In genomic region chr5:137518436-137518835, GRCm38 (mm10) we compare ENCODE assay signal across 8 mouse cellular contexts. TPM values are rescaled to one million over a fixed set of nuclear protein-coding genes. Genes with fewer than 3 reads are reported as not detected.
A peak's percentile ranks its signal among the peaks of the same experiment; 100 is the strongest.
DNase-seq lines count a peak whose midpoint lies in the region; ATAC-seq lines count a peak whose summit lies in the region.

TSS of gene Gigyf1 (plus strand) at chr5:137518548.

- peaks cover 4% of the 10 kb centered on the region for H3K4me1 ChIP-seq in midbrain, embryonic 11.5 days (ENCODE audit: control insufficient read depth, insufficient read depth, low read length)

- H3K9me3 ChIP-seq in midbrain, embryonic 11.5 days (ENCODE audit: control insufficient read depth, low read length), result no peaks in the 10 kb centered on the region

- no peak within 1 kb of the TSS for H3K27ac ChIP-seq in midbrain, embryonic 11.5 days (ENCODE audit: low read depth, low read length)

- H3K4me2 ChIP-seq in midbrain, embryonic 11.5 days, result no peak within 1 kb of the TSS

- no peak within 1 kb of the TSS for H3K4me3 ChIP-seq in midbrain, embryonic 11.5 days (ENCODE audit: low read depth, low read length)

- WGBS in midbrain, embryonic 11.5 days, result 77% methylated on average over 5 of the region's 5 CpGs

- no peak within 1 kb of the TSS for H3K9ac ChIP-seq in midbrain, embryonic 11.5 days (ENCODE audit: low read length)

- no peaks in the 10 kb centered on the region for H3K27me3 ChIP-seq in midbrain, embryonic 11.5 days (ENCODE audit: control insufficient read depth, insufficient read depth, low read length)

- DNase-seq in cerebellum, postnatal 10 days, result peak; percentile 59 to 74
- no peak for DNase-seq in cerebellum, adult 9-11 months
- DNase-seq in urinary bladder, adult 2 months (ENCODE audit: low spot score), result peak; percentile 22
- DNase-seq in urinary bladder, postnatal 10 days (ENCODE audit: low spot score), result no peak
- no peak for DNase-seq in gastrocnemius, postnatal 4 days (ENCODE audit: low spot score in 2 of 2)
- no peak for DNase-seq in layer of hippocampus, postnatal 36 days
- DNase-seq in midbrain, embryonic 11.5 days (ENCODE audit: low spot score, missing footprints), result no peak
- no peak for DNase-seq in urinary bladder, postnatal 4 days (ENCODE audit: low spot score in 2 of 2)

- H3K36me3 ChIP-seq in midbrain, embryonic 11.5 days (ENCODE audit: control insufficient read depth, insufficient read depth, low read length), result peaks cover 35% of the 10 kb centered on the region

- 0 out of 2 replicates have a peak, but pooled peaks have one; percentile 31 for ATAC-seq in midbrain, embryonic 11.5 days (ENCODE audit: low FRiP score)

RNA-seq across cellular contexts. Expression of gene Gigyf1, which starts in this region (rescaled TPM):
- polyA plus RNA-seq in urinary bladder, adult 2 months (2012; rRNA removed), result 32.4 and 34.7 TPM in 2 replicates
- total RNA-seq in gastrocnemius, postnatal 4 days (2021), result 10 to 100 TPM; 27.5 to 30.7 TPM
- total RNA-seq in layer of hippocampus, postnatal 36 days (2021), result 10 to 100 TPM; 56.7 to 58.9 TPM
- 10.5 and 10.6 TPM in 2 replicates for polyA plus RNA-seq in midbrain, embryonic 11.5 days (2014; fragmentation: Nextera tagmentation; extraction: Ambion mirVana)

Comparison
In these comparisons a context has a peak if more than half of its experiments do, and no peak if none do; other contexts are left out.
1. DNase-seq: peak in cerebellum, postnatal 10 days (2 of 2) and urinary bladder, adult 2 months (single experiment); none in cerebellum, adult 9-11 months (single experiment), urinary bladder, postnatal 10 days (single experiment), gastrocnemius, postnatal 4 days (0 of 2), layer of hippocampus, postnatal 36 days (0 of 2), midbrain, embryonic 11.5 days (single experiment) and urinary bladder, postnatal 4 days (0 of 2).